Mouse (Mus musculus) spleen, adult 2 months (tissue): Measurements from ENCODE around the gene Spata31d1a.
"Not testable (repeated sequence)": the region's sequence is repeated elsewhere in the genome, so short reads cannot be mapped to it uniquely, and the experiment has no call there.

Experiments
- CTCF ChIP-seq: fragments of 200-500 bp; IDR thresholded peaks from 2 replicates; pipeline ENCODE4 v1.5.1; 2011; ENCODE audit warnings: mild to moderate bottlenecking, inconsistent platforms; ENCODE audit not compliant: insufficient read depth, insufficient read length, insufficient replicate concordance; ENCODE audit errors: extremely low read depth
- POLR2A ChIP-seq: fragments of 200-500 bp; IDR thresholded peaks from 2 replicates; pipeline ENCODE4 v1.6.1; 2011; ENCODE audit warnings: low read depth, low read length, inconsistent platforms

GRCm38 (mm10) chr13:59734347-59734746 lies 24.2 kb upstream of the Spata31d1a start:
- not testable (repeated sequence) for TF ChIP-seq POLR2A, CTCF
